Mouse (Mus musculus) C2C12 (cell line): ENCODE measurements around the gene Lingo3. TPM values are rescaled to one million over a fixed set of nuclear protein-coding genes. Genes with fewer than 3 reads are reported as not detected.

Experiments used
- H3K27me3 ChIP-seq: one replicate; pipeline ENCODE4 v1.6.1; 2011; ENCODE audit not compliant: control insufficient read depth, insufficient read depth, insufficient read length
- H3K36me3 ChIP-seq: one replicate; pipeline ENCODE4 v1.6.1; 2011; ENCODE audit not compliant: control insufficient read depth, insufficient read depth
- H3K4me3 ChIP-seq: one replicate; pipeline ENCODE4 v1.5.1; 2011; ENCODE audit warnings: mild to moderate bottlenecking, control low read depth; ENCODE audit not compliant: poor library complexity, insufficient read depth, severe bottlenecking
- H3K79me2 ChIP-seq: one replicate; pipeline ENCODE4 v1.6.1; 2011; ENCODE audit not compliant: control insufficient read depth, insufficient read depth
- H3K79me3 ChIP-seq: one replicate; pipeline ENCODE4 v1.6.1; 2011; ENCODE audit warnings: low read depth, control low read depth
- H3ac ChIP-seq: one replicate; pipeline ENCODE3; 2011; ENCODE audit warnings: low read depth; ENCODE audit not compliant: control insufficient read depth, insufficient read length
- CEBPB ChIP-seq: IDR thresholded peaks from one replicate; pipeline ENCODE4 v1.6.1; 2011; ENCODE audit warnings: low read depth, mild to moderate bottlenecking, control low read depth, moderate library complexity
- CTCF ChIP-seq: IDR thresholded peaks from one replicate; pipeline ENCODE4 v1.5.1; 2011; ENCODE audit not compliant: control insufficient read depth, insufficient read depth, insufficient read length
- FOSL1 ChIP-seq: IDR thresholded peaks from one replicate; pipeline ENCODE4 v1.8.0; 2011; ENCODE audit warnings: mild to moderate bottlenecking, low read length; ENCODE audit not compliant: poor library complexity, insufficient read depth, severe bottlenecking
- MAX ChIP-seq: IDR thresholded peaks from one replicate; pipeline ENCODE4 v1.6.1; 2011; ENCODE audit warnings: mild to moderate bottlenecking, control low read depth
- MYOD1 ChIP-seq: IDR thresholded peaks from one replicate; pipeline ENCODE4 v1.6.1; 2011; ENCODE audit warnings: low read depth; ENCODE audit not compliant: control insufficient read depth, insufficient read length
- MYOG ChIP-seq: IDR thresholded peaks from one replicate; pipeline ENCODE4 v1.6.1; 2011; ENCODE audit not compliant: control insufficient read depth, insufficient read length; ENCODE audit errors: extremely low read depth
- USF1 ChIP-seq: IDR thresholded peaks from one replicate; pipeline ENCODE4 v1.6.1; 2011; ENCODE audit warnings: low read depth, mild to moderate bottlenecking, control low read depth, moderate library complexity
- polyA plus RNA-seq: library from polyadenylated mRNA; unstranded; fragments of >200 nt; fragmentation: generic; extraction: Trizol; gene quantifications from one replicate; pipeline ENCODE4 v1.2.1, GENCODE M21; 2012; ENCODE audit warnings: missing spikeins

Lingo3 gene
- polyA plus RNA-seq, 1 experiment, result 0.05 TPM

GRCm38 (mm10) chr10:80802204-80802912 is 41.5 kb downstream of the Lingo3 start:
- Histone ChIP-seq H3K79me2 (peaks cover 51% of the 10 kb centered on the region), H3K4me3 (no peak overlapping the region), H3K27me3 (no peaks in the 10 kb centered on the region), H3K79me3 (peaks cover 39% of the 10 kb centered on the region), H3ac (no peak overlapping the region), H3K36me3 (peaks cover 68% of the 10 kb centered on the region)
- TF ChIP-seq FOSL1, result no peak
- no peak for TF ChIP-seq CTCF

- TF ChIP-seq CEBPB (no peak), MYOG (no peak), USF1 (no peak), MYOD1 (no peak), MAX (no peak), CTCF (no peak), FOSL1 (no peak)
- peak overlapping the region; percentile 99 for H3K4me3 ChIP-seq
- peak overlapping the region; percentile 86 for H3ac ChIP-seq
- peaks cover 53% of the 10 kb centered on the region for H3K79me3 ChIP-seq
- H3K36me3 ChIP-seq, result peaks cover 75% of the 10 kb centered on the region
- peaks cover 74% of the 10 kb centered on the region for H3K79me2 ChIP-seq
- no peaks in the 10 kb centered on the region for H3K27me3 ChIP-seq
Measured at GRCm38 (mm10) chr10:80799070-80799566, 44.7 kb downstream of the Lingo3 start.

GRCm38 (mm10) chr10:80798150-80799006 is 45.5 kb downstream of the Lingo3 start, which contains the start of the genes Sf3a2 and Plekhj1:
TSS of gene Sf3a2 (plus strand) at chr10:80798198.
TSS of gene Plekhj1 (minus strand) at chr10:80798626.
- H3K27me3 ChIP-seq, result no peaks in the 10 kb centered on the region
- peaks cover 53% of the 10 kb centered on the region for H3K79me3 ChIP-seq
- no peak for TF ChIP-seq MYOG
- TF ChIP-seq MAX, result peak; percentile 88
- no peak for TF ChIP-seq CTCF
- TF ChIP-seq FOSL1, result no peak
- no peak for TF ChIP-seq CEBPB
- peaks cover 74% of the 10 kb centered on the region for H3K79me2 ChIP-seq
- H3ac ChIP-seq, result peak within 1 kb of the TSS; percentile 86
- peaks cover 76% of the 10 kb centered on the region for H3K36me3 ChIP-seq
- H3K4me3 ChIP-seq, result peak within 1 kb of the TSS; percentile 99

GRCm38 (mm10) chr10:80797186-80798149 is 46.4 kb downstream of the Lingo3 start:
- TF ChIP-seq MYOG (no peak), MAX (no peak), MYOD1 (no peak), CTCF (no peak), CEBPB (no peak), FOSL1 (no peak), USF1 (no peak)
- H3K36me3 ChIP-seq, result peaks cover 76% of the 10 kb centered on the region
- peaks cover 74% of the 10 kb centered on the region for H3K79me2 ChIP-seq
- peak overlapping the region; percentile 99 for H3K4me3 ChIP-seq
- H3ac ChIP-seq, result peak overlapping the region; percentile 86
- peaks cover 53% of the 10 kb centered on the region for H3K79me3 ChIP-seq
- no peaks in the 10 kb centered on the region for H3K27me3 ChIP-seq

- H3K79me3 ChIP-seq, result peaks cover 45% of the 10 kb centered on the region
- H3K36me3 ChIP-seq, result peaks cover 69% of the 10 kb centered on the region
- H3K4me3 ChIP-seq, result peak overlapping the region; percentile 99
- H3ac ChIP-seq, result peak overlapping the region; percentile 86
- no peaks in the 10 kb centered on the region for H3K27me3 ChIP-seq
- TF ChIP-seq MAX (no peak), FOSL1 (no peak), USF1 (no peak), CEBPB (no peak), MYOD1 (no peak), MYOG (no peak), CTCF (no peak)
- H3K79me2 ChIP-seq, result peaks cover 64% of the 10 kb centered on the region
Measured at GRCm38 (mm10) chr10:80796307-80796848, 47.5 kb downstream of the Lingo3 start.
